In the genomic region with DNA sequence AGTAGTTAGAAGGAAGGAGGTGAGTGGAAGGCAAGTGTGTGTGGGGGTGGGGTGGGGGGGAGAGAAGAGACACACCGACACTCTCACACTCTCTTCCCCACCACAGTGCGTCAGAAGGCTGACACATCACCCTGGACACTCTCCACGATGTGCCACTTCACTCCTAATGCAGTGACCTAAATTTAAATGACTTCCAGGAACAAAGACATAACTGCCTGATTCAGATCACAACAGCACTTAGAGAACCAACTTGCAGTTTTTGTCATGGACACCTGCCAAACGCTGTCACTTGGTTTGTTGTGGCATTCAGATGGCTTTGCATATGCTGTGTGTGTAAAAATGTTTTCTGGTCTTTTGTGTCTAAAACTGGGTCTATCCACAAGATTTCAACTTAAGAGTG, we compare ENCODE assay signal across 12 mouse cellular contexts. TPM values are rescaled to one million over a fixed set of nuclear protein-coding genes. Genes with fewer than 3 reads are reported as not detected.
A peak's percentile ranks its signal among the peaks of the same experiment; 100 is the strongest.
DNase-seq lines count a peak whose midpoint lies in the region; ATAC-seq and TF ChIP-seq lines count a peak whose summit lies in the region.
"Had no signal": no experiment of that assay in that cellular context is flagged by ENCODE, and none has a peak within 500 bp of the region (broad histone marks: within the 10 kb centered on the region; RNA-seq: fewer than 3 reads in every experiment).

No protein-coding gene starts in this region.

- H3K27ac ChIP-seq in lung, postnatal 0 days (ENCODE audit: low read length), result no peak overlapping the region
- H3K27ac ChIP-seq: hindbrain, embryonic 12.5 days; kidney, embryonic 15.5 days; limb, embryonic 13.5 days had no signal

- peak; percentile 12 for DNase-seq in lung, postnatal 0 days (ENCODE audit: low spot score)
- DNase-seq in lung, postnatal 25 days (ENCODE audit: low spot score), result no peak
- DNase-seq in frontal cortex, postnatal 14 days (ENCODE audit: low spot score in 2 of 2), result peak; percentile 6 to 20
- peak; percentile 45 to 86 for DNase-seq in left cerebral cortex, postnatal 25 days (ENCODE audit: low spot score in 2 of 2)
- DNase-seq in spleen, postnatal 14 days (ENCODE audit: low spot score in 2 of 2), result no peak
- no peak for DNase-seq in ovary, postnatal 36 days (ENCODE audit: low spot score)
- DNase-seq in cerebellum, postnatal 10 days, result no peak
- DNase-seq: lung, postnatal 36 days; thymus, postnatal 36 days had no signal

- TF ChIP-seq EP300 in lung, postnatal 0 days (IDR thresholded peaks at IDR 0.05), result no peak

- intact Hi-C loops in left cerebral cortex, postnatal 25 days (cut with DNase I), result no loop called here

- no peaks in the 10 kb centered on the region for H3K4me1 ChIP-seq in lung, postnatal 0 days (ENCODE audit: insufficient read depth, low read depth, low read length)
- H3K4me1 ChIP-seq: hindbrain, embryonic 12.5 days; kidney, embryonic 15.5 days; limb, embryonic 13.5 days had no signal

- H3K9ac ChIP-seq in lung, postnatal 0 days (replicated peaks; ENCODE audit: low read depth), result no peak overlapping the region
- H3K9ac ChIP-seq: hindbrain, embryonic 12.5 days; kidney, embryonic 15.5 days; limb, embryonic 13.5 days had no signal

- no peaks in the 10 kb centered on the region for H3K27me3 ChIP-seq in lung, postnatal 0 days (replicated peaks; ENCODE audit: insufficient read depth, low read length)
- H3K27me3 ChIP-seq: hindbrain, embryonic 12.5 days; kidney, embryonic 15.5 days; limb, embryonic 13.5 days had no signal

- TF ChIP-seq CTCF in lung, postnatal 0 days (IDR thresholded peaks at IDR 0.05), result no peak

- no peaks in the 10 kb centered on the region for H3K9me3 ChIP-seq in lung, postnatal 0 days (ENCODE audit: low read length)
- H3K9me3 ChIP-seq: hindbrain, embryonic 12.5 days; kidney, embryonic 15.5 days; limb, embryonic 13.5 days had no signal

- H3K36me3 ChIP-seq in lung, postnatal 0 days (ENCODE audit: insufficient read depth, low read length), result no peaks in the 10 kb centered on the region
- H3K36me3 ChIP-seq: hindbrain, embryonic 12.5 days; kidney, embryonic 15.5 days; limb, embryonic 13.5 days had no signal

- ATAC-seq in lung, postnatal 0 days, result peak; percentile 57

- H3K4me2 ChIP-seq in lung, postnatal 0 days (replicated peaks; ENCODE audit: low read depth, low read length), result no peak overlapping the region
- H3K4me2 ChIP-seq: hindbrain, embryonic 12.5 days; kidney, embryonic 15.5 days; limb, embryonic 13.5 days had no signal

- H3K4me3 ChIP-seq in lung, postnatal 0 days (ENCODE audit: low read depth, low read length), result no peak overlapping the region
- H3K4me3 ChIP-seq: hindbrain, embryonic 12.5 days; kidney, embryonic 15.5 days; limb, embryonic 13.5 days had no signal

- WGBS in lung, postnatal 0 days, result 48% methylated on average over 4 of the region's 4 CpGs

RNA-seq across cellular contexts. Expression of a gene that starts 34.8 kb away (rescaled TPM):
- polyA plus RNA-seq in lung, postnatal 0 days (2015; fragmentation: Nextera tagmentation; extraction: Ambion mirVana), result 2.0 and 2.3 TPM in 2 replicates
- total RNA-seq in left cerebral cortex, postnatal 25 days (2021), result 10 to 100 TPM; 13.1 to 14.1 TPM

Comparison
In these comparisons a context has a peak if more than half of its experiments do, and no peak if none do; other contexts are left out.
1. DNase-seq: peak in lung, postnatal 0 days (single experiment), frontal cortex, postnatal 14 days (2 of 2) and left cerebral cortex, postnatal 25 days (2 of 2); none in lung, postnatal 25 days (single experiment), spleen, postnatal 14 days (0 of 2), ovary, postnatal 36 days (single experiment) and cerebellum, postnatal 10 days (0 of 2).